Mouse (Mus musculus) gastrocnemius, postnatal 10 days (tissue): ENCODE data around the gene Bcl3. TPM values are rescaled to one million over a fixed set of nuclear protein-coding genes. Genes with fewer than 3 reads are reported as not detected.

ENCODE experiments used
- DNase-seq: peaks from one replicate; pipeline ENCODE4 v3.0.0; 2021; ENCODE audit warnings: mixed read lengths
- long read RNA-seq, 2 experiments: library from polyadenylated mRNA; stranded (forward); transcript quantifications; one replicate each; pipeline ENCODE4 v2.0.0; 2021
- total RNA-seq, 2 experiments: library from RNA; stranded (reverse); gene quantifications; 2 replicates each; pipeline ENCODE4 v1.2.3; 2021

The Bcl3 gene
- 1 to 10 TPM; 1.8 to 7.0 TPM for total RNA-seq
- long read RNA-seq, experiment 1, transcript Bcl3-201 (9 exons, 1,850 nt), result major isoform, 7 of 8 reads
- long read RNA-seq, experiment 1, partial matches to known transcripts, result 0 of 8 reads
- long read RNA-seq, experiment 1, other reads (novel, unspliced or antisense), result 1 of 8 reads
- long read RNA-seq, experiment 2, transcript Bcl3-201 (9 exons, 1,850 nt), result major isoform, 5 of 5 reads
- long read RNA-seq, experiment 2, partial matches to known transcripts, result 0 of 5 reads
- long read RNA-seq, experiment 2, other reads (novel, unspliced or antisense), result 0 of 5 reads

- DNase-seq, result peak; percentile 53
Observed at GRCm38 (mm10) chr7:19822604-19823058, at the start of gene Bcl3. Gene Bcl3 (minus strand): TSS chr7:19822770.

- DNase-seq, result no peak
Observed at GRCm38 (mm10) chr7:19871943-19872601, 49.5 kb upstream of the Bcl3 start.

GRCm38 (mm10) chr7:19871137-19871621, 48.6 kb upstream of the Bcl3 start:
- no peak for DNase-seq

- no peak for DNase-seq
Observed at GRCm38 (mm10) chr7:19867751-19868399, 45.3 kb upstream of the Bcl3 start.

- DNase-seq, result no peak
Observed at GRCm38 (mm10) chr7:19866490-19866889, 43.9 kb upstream of the Bcl3 start.

GRCm38 (mm10) chr7:19865246-19866036, 42.9 kb upstream of the Bcl3 start:
- no peak for DNase-seq

GRCm38 (mm10) chr7:19864241-19864640, 41.7 kb upstream of the Bcl3 start:
- no peak for DNase-seq

GRCm38 (mm10) chr7:19861199-19861598, 38.6 kb upstream of the Bcl3 start, which contains the start of gene Ceacam16:
Gene Ceacam16 (minus strand): TSS chr7:19861299.
- DNase-seq, result no peak

- DNase-seq, result no peak
Observed at GRCm38 (mm10) chr7:19859740-19860139, 37.2 kb upstream of the Bcl3 start.

GRCm38 (mm10) chr7:19856283-19856682, 33.7 kb upstream of the Bcl3 start:
- no peak for DNase-seq

GRCm38 (mm10) chr7:19855663-19856062, 33.1 kb upstream of the Bcl3 start:
- no peak for DNase-seq

GRCm38 (mm10) chr7:19853526-19853925, 31.0 kb upstream of the Bcl3 start:
- DNase-seq, result no peak

- no peak for DNase-seq
Observed at GRCm38 (mm10) chr7:19851858-19852570, 29.4 kb upstream of the Bcl3 start, which contains the start of gene Gm19345. Gene Gm19345 (plus strand): TSS chr7:19852003.

- no peak for DNase-seq
Observed at GRCm38 (mm10) chr7:19844521-19845171, 22.1 kb upstream of the Bcl3 start.

GRCm38 (mm10) chr7:19843561-19843960, 21.0 kb upstream of the Bcl3 start:
- peak; percentile 78 for DNase-seq

GRCm38 (mm10) chr7:19842885-19843504, 20.4 kb upstream of the Bcl3 start:
- DNase-seq, result no peak

- DNase-seq, result no peak
Observed at GRCm38 (mm10) chr7:19841686-19842413, 19.3 kb upstream of the Bcl3 start.

- no peak for DNase-seq
Observed at GRCm38 (mm10) chr7:19840936-19841335, 18.4 kb upstream of the Bcl3 start.

- no peak for DNase-seq
Observed at GRCm38 (mm10) chr7:19840371-19840770, 17.8 kb upstream of the Bcl3 start.

GRCm38 (mm10) chr7:19836843-19837242, 14.3 kb upstream of the Bcl3 start:
- DNase-seq, result no peak
